Mouse (Mus musculus) hematopoietic stem cell, adult 5-6 weeks (primary cell): ENCODE data around the gene Gm36176. TPM values are rescaled to one million over a fixed set of nuclear protein-coding genes. Genes with fewer than 3 reads are reported as not detected.
"Not testable (repeated sequence)": the region's sequence is repeated elsewhere in the genome, so short reads cannot be mapped to it uniquely, and the experiment has no call there.

Experiments
- ATAC-seq, 2 experiments: fragments of 125-278 bp in 1 of 2; replicated peaks in 1 of 2; 2 replicates each; pipeline ENCODE4 v1.8.0; 2016 to 2017; ENCODE audit warnings: inconsistent platforms in 2 of 2, mild to moderate bottlenecking in 2 of 2, moderate number of reproducible peaks in 2 of 2, low read depth in 1 of 2, moderate TSS enrichment in 1 of 2; ENCODE audit not compliant: low FRiP score in 2 of 2, poor library complexity in 2 of 2, severe bottlenecking in 2 of 2, insufficient read depth in 1 of 2, low TSS enrichment in 1 of 2
- total RNA-seq: library from RNA; stranded (forward); fragments of 172-1452, 232-1000 nt; gene quantifications from 2 replicates; pipeline ENCODE4 v1.2.3, GENCODE M21; 2017

The Gm36176 gene
- not detected in 2 replicates for total RNA-seq

GRCm38 (mm10) chr10:77846503-77846902, at the start of gene Gm36176:
Gm36176 (plus strand) TSS chr10:77846803.
- ATAC-seq, result no peak

GRCm38 (mm10) chr10:77797677-77798076, 48.9 kb upstream of the Gm36176 start:
- ATAC-seq, result no peak

GRCm38 (mm10) chr10:77798164-77798920, 48.3 kb upstream of the Gm36176 start:
- not testable (repeated sequence) for ATAC-seq

GRCm38 (mm10) chr10:77798921-77799508, 47.6 kb upstream of the Gm36176 start, which contains the start of gene Gm19668:
Gm19668 (minus strand) TSS chr10:77799133.
- ATAC-seq, result no peak

GRCm38 (mm10) chr10:77804095-77804494, 42.5 kb upstream of the Gm36176 start:
- ATAC-seq, result no peak

GRCm38 (mm10) chr10:77811743-77812142, 34.9 kb upstream of the Gm36176 start, which contains the start of gene Gm9507:
Gm9507 (minus strand) TSS chr10:77811843.
- no peak for ATAC-seq

- no peak for ATAC-seq
Measured at GRCm38 (mm10) chr10:77814382-77814781, 32.2 kb upstream of the Gm36176 start, which contains the start of gene Gm2696. Gm2696 (plus strand) TSS chr10:77814682.

GRCm38 (mm10) chr10:77815514-77815913, 31.1 kb upstream of the Gm36176 start:
- peak in 1 of 2 experiments; percentile 32; a peak in 1 of 4 replicates for ATAC-seq

- no peak for ATAC-seq
Measured at GRCm38 (mm10) chr10:77818523-77818922, 28.1 kb upstream of the Gm36176 start.

GRCm38 (mm10) chr10:77819203-77819602, 27.4 kb upstream of the Gm36176 start:
- ATAC-seq, result no peak

GRCm38 (mm10) chr10:77826951-77827350, 19.7 kb upstream of the Gm36176 start, which contains the start of gene Krtap10-4:
Krtap10-4 (minus strand) TSS chr10:77827095.
- ATAC-seq, result no peak

GRCm38 (mm10) chr10:77835647-77836046, 11.0 kb upstream of the Gm36176 start, which contains the start of gene Krtap10-10:
Krtap10-10 (plus strand) TSS chr10:77835947.
- no peak for ATAC-seq

- no peak for ATAC-seq
Measured at GRCm38 (mm10) chr10:77839006-77839405, 7.6 kb upstream of the Gm36176 start.

- no peak for ATAC-seq
Measured at GRCm38 (mm10) chr10:77846961-77847360, 358 bp downstream of the Gm36176 start.

- ATAC-seq, result no peak
Measured at GRCm38 (mm10) chr10:77847538-77847937, 935 bp downstream of the Gm36176 start.

GRCm38 (mm10) chr10:77852559-77852958, 6.0 kb downstream of the Gm36176 start, which contains the start of gene Gm10318:
Gm10318 (plus strand) TSS chr10:77852859.
- ATAC-seq, result no peak

- no peak for ATAC-seq
Measured at GRCm38 (mm10) chr10:77861675-77862074, 15.1 kb downstream of the Gm36176 start, which contains the start of gene Gm3285. Gm3285 (plus strand) TSS chr10:77861975.

- peak; percentile 97 to 98 for ATAC-seq
Measured at GRCm38 (mm10) chr10:77864067-77864761, 17.6 kb downstream of the Gm36176 start.
